Mouse (Mus musculus) spleen, postnatal 4 days (tissue): ENCODE data around the gene Mrpl18.
"Not testable (repeated sequence)": the region's sequence is repeated elsewhere in the genome, so short reads cannot be mapped to it uniquely, and the experiment has no call there.

Experiments used
- DNase-seq, 2 experiments: peaks; one replicate each; pipeline ENCODE4 v3.0.0; 2022; ENCODE audit warnings: low spot score in 2 of 2

The Mrpl18 gene

DNA sequence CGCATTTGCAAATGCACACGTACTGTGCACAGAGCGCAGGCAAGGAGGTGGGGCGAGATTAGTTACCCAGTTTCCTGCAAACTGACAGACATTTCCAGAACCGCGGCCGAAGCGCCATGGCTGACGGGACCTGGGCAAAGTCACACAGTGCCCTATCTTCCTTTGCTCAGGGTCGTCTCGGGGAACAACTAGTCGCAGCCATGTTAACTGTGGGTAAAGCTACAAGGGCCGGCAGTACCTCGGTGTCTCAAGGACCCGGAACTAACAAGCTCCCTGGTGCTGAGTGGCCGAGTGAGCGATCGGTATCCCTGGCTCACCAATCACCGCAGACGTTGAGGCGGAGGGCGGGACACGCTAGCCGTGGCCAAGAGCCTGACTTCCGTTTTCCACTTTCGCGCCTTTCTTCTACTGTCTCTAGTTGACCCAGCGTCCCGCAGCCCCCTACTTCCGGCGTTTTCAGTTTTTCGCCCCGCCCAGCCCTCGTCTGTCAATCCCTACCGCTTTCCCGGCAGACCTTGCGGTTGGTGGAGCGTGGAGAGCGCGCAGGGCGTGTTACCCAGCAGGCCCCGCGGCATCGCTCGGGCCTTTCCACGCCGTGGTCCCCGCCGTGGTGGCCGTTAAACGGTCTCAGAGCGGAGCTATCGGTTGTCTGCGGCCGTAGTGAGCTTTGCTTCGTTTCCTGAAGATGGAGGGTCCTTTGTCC lies at the start of gene Mrpl18:
Gene Mrpl18 (minus strand): TSS at position 465 of the 703 bp plus-strand sequence.
- DNase-seq = peak; percentile 98

DNA sequence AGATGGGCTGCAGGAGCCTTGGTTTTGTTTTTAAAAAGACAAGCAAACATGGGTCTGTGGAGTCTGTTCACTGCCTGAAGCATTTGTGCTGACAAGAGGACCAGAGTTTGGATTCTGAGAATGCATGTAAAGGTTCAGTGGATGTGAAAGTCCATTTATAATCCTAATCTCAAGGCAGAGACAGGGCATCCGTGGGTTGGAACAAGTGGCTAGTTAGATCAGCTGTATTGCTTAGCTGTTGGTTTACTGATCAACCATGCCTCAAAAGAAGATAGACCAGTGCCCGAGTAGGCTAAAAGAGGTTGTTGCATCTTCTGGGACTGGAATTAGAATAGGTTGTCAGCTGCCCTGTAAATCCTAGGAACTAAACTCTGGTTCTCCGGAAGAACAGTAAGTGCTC lies 47.3 kb upstream of the Mrpl18 start:
- DNase-seq = no peak

DNA sequence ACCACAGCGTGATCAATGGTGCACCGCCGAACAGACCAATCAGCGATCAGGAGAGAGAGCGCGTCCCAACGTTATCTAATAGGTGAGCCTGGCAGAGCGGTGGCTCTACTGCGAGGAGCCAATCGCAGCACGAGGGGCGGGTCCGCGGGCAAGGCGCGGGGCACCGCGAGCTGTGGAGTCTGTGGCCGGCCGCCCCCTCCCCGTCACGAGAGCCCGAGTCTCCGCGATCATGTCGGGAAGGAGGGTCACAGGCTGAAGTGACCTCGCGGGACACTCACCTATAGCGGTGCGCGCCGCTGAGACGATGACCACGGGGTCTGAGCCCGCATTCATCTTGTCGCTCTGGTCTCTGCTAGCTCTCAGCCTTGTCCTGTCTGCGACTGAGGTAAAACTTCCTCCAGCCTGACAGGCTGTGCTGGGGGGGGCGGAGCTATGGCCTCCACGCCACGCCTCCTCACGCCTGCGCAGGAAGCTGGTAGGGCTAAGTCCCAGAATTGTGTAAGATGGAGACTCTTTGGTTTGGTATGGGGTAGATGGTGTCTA lies 44.3 kb upstream of the Mrpl18 start, which contains the start of gene Acat2:
Gene Acat2 (minus strand): TSS at position 417 of the 543 bp plus-strand sequence.
- DNase-seq = peak; percentile 95 to 96

DNA sequence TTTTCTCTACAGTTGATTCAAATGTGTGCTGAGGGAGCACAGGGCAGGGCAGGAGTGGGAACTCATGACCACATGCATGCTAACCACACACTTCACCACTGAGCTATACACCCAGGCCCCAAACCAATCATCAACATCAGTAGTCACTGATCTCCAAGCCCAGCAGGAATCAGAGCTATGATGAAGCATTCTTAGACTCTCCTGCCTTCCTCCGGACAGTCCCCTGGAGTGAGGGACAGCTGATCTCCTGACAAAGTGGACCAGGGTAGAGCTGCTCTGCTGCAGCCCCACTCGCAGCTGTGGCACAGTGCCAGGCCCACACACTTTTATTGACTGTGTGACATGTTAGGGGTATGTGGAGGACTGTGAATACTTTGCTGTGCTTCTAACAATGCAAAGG lies 43.2 kb upstream of the Mrpl18 start:
- peak in 1 of 2 experiments; percentile 51 for DNase-seq

DNA sequence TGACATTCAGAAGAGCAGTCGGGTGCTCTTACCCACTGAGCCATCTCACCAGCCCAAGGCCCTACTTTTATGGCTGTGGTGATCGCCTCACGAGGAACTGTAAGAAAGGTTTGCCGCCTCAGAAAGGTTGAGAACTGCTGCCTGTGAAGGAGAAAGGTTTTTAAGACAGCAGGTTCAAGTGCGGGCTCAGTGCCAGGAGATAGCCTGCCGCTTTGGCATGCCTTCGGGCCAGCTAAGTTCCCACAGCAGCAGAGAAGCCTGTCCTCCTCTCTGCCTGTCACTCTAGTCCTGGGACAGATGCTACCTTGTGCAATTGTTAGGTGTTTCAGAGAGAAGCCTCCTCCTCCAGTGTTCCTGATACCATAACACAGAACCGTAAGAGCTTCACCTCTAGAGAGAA lies 40.5 kb upstream of the Mrpl18 start:
- DNase-seq = peak in 1 of 2 experiments; percentile 43

DNA sequence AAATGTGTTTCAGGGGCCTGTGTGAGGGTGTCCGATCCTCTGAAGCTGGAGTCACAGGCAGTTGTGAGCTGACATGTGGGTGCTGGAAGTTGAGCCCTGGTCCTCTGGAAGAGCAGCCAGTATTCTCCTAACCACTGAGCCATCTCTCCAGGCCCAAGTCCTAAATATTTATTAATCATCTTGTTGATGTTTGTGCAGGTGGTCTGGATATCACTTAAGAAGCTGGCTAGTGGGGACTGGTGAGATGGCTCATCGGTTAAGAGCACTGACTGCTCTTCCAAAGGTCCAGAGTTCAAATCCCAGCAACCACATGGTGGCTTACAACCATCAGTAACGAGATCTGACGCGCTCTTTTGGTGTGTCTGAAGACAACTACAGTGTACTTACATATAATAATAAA lies 33.5 kb upstream of the Mrpl18 start:
- peak in 1 of 2 experiments; percentile 14 for DNase-seq

DNA sequence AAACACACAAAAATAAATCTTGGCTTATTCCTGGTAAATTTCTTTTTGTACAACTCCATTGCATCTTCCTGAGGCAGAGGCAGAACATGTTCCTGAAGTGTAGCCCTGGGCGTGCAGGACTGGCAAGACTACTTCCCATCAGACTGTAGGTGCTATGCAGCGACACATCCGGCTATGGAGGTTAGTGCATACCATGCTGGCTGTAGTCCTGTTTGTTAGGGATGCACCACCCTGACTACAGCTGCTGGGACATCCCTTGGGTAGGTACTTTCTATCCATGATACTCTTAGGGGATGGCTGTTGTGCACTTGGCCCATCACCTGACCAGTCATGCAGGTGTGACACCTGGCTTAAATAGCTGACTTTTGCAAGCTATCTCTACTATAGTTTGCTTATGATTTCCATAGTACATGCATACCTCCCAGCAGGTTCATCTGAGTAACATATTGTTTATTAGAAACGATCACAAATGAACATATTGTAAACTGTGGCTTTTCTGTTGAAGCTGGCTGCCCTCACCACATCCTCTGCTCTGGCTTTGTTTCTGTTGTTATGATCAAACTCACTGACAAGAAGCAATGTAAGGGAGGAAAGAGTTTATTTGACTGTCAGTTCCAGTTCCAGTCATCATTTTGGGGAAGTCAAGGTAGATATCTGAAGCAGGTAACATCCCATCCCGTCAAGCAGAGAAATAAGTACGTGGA lies 26.5 kb upstream of the Mrpl18 start:
- no peak for DNase-seq

DNA sequence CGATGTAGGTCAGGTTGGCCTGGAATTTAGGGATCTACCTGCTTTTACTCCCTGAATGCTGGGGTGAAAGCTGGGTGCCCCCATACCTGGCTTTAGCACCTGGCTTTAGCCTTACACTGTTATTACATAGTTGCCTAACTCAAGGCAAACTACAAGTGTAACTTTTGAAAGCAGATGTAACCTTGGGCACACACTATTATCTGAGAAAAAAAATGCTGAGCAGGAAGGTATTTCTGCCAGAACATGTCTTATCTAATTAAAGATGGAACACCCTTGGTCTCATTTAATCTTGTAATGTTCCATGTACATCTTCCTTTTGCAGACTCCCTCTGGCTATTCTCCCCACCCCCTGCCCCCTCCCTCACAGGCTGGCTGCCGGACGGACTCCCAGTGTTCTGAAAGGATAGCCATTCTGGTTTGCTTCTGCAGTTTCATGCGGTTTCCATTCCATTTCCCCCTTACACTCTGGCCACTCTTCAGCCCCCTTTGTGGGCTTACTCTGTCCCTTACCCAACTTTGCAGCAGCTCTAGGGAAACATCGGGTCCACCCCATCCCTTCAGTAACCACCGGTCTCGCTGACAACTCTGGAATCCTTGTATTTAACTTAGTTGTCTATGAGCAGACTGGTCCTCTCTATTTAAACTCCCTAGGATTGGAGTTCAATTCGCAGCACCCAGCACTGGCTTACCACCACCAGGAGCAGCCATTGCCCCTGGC lies 25.6 kb upstream of the Mrpl18 start:
- DNase-seq = no peak

DNA sequence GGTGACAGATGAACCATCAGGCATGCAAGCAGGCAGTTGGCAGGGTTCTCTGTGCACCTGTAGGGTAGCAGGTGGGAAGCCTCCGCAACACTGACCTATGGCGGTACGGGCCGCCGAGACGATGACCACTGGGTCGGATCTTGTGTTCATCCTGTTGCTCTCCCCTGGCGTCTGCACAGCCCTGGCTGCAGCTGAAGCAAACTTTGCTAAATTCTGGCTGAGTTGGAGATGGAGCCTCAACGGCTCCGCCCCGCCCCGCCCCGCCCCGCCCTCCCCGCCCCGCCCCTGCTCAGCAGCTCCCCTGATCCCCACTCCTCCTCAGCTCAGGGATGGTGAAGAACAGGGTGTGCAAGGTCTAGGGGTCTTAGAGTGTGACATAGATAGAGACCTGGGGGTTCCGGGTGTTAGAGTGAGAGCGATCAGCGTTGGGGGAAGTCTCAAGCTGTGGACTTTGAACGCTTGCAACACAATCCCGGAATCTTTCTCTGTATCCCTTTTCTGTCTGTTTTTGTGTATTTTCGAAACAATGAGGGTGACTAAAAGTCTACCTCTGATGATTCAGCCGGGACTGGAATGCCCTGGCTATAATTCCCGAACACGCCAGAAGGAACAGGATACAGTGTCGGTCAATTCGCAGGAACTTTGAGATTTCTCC lies 24.1 kb upstream of the Mrpl18 start, which contains the start of gene Acat3:
Gene Acat3 (minus strand): TSS at position 450 of the 655 bp plus-strand sequence.
- no peak for DNase-seq

DNA sequence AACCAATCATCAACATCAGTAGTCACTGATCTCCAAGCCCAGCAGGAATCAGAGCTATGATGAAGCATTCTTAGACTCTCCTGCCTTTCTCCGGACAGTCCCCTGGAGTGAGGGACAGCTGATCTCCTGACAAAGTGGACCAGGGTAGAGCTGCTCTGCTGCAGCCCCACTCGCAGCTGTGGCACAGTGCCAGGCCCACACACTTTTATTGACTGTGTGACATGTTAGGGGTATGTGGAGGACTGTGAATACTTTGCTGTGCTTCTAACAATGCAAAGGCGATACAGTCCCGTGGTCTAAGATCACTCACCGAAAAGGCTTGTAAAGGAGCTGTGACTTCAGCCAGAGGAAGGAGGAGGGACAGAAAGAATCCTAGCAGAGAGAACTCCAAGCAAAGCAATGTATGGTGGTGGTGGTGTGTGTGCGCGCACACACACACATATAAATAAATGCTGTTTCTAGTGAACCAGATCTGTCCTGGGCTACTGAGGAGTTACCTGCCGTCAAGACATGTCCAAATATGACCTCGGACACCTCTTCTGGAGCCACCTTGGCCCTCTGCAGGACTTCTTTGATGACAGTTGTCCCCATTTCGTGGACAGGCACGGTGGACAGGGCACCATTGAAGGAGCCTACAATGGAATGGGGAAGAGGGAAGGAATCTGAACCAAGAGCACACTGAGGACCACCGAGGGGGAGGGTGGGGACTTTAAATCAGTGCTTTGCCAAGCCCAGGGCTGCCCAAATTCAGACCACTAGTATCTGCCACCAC lies 23.4 kb upstream of the Mrpl18 start:
- not testable (repeated sequence) for DNase-seq

DNA sequence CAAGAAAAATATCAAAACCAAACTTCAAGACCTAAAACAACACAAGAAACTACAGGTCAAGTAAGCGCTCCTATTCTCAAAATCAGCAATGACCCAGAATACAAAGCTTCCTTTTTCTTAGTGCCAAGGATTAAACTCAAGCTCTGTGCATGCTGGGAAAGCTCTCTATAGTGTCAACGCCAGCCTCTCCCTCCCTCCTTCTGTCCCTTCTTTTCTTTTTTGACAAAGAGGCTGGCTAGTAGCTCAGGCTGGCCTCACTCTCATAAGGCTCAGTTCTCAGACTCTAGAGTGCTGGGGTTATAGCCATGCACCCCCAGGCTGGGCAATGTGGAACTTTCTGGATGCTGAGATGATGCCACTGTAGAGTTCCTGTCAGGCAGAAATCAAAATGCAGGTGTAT lies 21.9 kb upstream of the Mrpl18 start:
- no peak for DNase-seq

DNA sequence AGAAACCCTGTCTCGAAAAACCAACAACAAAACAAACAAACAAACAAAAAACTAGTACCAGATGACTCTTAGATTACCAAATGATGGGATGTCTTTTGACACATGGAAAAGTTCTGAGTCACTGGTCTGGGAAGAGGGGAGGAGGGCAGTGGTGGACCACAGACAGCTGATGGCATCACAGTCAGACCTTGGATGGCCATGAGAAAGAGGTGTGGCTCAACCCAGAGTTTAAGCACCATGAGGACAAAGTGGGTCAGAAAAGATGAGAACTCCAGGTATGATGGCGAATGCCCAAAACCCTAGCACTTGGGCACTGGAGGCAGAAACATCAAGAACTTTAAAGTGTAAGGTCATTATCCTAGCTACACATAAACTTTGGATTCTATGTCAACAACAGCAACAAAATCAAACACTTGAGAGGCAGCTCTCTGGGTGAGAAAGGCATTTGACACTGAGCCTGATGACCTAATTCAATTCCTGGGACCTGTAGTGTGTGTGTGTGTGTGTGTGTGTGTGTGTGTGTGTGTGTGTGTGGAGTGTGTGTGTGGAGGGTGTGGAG lies 21.3 kb upstream of the Mrpl18 start:
- DNase-seq = no peak

DNA sequence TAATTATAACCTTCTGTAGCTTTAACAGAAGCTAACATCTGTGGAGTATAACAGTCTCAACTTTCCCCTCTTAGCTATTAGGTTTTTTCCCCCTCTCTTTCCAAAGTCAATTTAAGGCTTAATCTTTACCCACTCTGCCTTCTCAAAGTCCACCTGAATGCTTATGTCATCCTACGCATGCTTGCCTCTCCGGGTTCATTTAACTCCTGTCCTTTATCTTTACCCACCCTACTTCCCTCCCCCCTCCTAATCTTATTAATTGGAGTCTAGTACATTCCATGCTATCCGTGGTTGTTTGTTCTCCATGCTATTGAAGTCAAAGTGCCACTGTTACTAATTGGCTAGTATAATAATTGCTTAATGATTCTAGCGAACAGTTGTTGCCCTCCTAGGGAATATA lies 19.6 kb upstream of the Mrpl18 start:
- no peak for DNase-seq

DNA sequence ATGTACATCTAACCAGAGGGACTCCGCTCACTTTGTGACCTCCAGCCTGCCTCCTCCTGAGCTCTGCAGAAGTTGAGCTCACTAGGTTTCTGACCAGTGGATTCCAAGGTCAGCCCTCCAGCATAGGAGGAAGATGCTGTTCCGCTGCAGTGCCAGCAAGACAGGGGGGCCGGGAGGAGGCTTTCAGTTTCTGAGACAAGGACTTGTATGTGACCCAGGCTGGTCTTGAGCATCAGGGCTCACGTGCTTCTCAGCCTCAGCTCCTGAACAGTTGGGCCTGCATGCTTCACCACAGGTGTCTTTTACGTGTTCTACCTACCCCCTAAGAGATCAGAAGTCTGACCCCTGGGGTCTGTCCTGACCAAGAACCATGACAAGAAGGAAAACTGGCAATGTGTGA lies 15.4 kb upstream of the Mrpl18 start:
- not testable (repeated sequence) for DNase-seq

DNA sequence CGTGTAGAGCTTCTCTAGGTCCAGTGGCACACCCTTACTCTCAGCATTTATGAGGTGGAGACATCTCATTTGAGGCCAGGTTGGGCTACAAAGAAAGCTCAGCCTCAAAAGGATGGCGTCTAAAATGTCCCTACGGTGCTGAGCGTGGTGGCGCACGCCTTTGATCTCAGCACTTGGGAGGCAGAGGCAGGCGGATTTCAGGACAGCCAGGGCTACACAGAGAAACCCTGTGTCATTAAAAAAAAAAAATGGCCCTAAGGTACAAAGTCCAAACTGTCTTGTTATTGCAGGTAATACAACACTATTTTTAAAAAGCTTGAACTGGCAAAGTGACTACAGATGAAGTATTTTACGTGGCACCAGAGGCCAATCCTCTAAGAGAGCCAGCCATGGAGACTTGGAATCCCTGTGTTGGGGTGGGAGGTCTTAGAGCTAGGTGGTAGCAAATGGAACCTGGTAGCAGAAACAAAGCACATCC lies 9.6 kb upstream of the Mrpl18 start:
- DNase-seq = no peak

DNA sequence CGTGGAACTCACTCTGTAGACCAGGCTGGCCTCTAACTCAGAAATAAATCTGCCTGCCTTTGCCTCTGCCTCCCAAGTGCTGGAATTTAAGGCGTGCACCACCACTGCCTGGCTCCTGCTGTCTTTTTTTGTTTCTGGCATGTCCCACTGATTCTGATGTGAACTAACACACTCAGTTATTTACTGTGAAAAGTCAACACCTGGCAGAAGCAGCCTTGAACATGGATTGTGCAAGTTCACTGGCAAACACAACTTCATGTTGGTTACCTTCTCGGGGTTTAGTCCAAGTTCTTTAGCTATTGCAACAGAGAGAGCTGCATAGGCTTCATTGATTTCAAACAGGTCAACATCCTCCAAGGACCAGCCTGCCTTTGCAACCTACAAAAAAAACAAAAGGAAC lies 8.9 kb upstream of the Mrpl18 start:
- DNase-seq = no peak

DNA sequence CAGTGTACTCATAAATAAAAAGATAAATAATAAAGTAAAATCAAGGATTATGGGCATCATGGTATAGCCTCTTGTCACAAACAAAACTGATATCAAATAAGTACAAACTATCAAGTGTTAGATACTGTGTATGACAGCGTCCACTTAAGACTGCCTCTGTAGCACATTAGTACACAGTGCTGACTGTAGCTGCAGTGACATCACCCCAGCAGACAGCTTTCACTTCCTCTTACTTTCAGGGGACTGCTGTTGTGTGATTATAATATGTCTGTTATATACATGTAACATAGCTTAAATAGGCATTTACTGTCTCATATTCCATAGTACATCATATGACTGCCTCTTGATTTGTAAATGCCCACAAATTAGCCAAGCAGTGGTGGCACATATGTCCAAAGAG lies 4.9 kb upstream of the Mrpl18 start:
- no peak for DNase-seq

DNA sequence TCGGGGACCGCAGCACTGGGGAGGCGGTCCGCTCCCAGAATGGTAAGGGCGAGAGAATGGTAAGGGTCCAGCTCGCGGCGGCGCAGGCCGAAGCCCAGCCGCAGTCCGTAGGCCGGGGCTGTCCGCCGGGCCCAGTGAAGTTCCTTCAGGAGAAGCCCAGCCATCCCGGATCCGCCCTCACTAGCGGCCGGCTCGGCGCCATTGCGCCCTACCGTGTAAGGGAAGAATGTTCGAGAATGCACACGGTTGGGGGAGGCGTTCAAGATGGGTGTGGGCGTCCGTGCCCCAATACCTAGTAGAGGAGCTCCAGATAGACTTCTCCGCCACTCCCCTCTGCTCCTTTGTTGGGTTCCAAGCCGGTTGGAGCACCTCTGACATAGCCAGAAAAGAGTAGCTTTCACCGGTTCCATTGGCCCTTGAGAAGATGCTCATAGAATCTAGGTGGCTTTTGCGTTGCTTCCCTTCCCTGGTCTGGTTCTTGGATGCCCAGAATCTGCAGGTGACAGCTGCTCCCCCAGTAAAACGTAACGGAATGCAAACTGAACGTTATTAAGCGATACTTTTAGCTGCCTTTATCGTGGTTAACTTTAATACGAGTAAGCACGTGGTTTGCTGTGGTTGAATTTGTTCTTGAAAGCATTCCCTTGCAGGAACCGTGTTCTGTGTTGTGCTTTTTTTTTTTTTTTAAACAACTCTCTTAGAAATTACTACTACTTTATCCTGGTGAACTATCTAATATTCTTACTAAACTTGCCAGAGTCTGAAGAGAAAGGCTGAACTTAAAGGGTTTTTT lies 639 bp upstream of the Mrpl18 start:
- DNase-seq = peak; percentile 61 to 83

DNA sequence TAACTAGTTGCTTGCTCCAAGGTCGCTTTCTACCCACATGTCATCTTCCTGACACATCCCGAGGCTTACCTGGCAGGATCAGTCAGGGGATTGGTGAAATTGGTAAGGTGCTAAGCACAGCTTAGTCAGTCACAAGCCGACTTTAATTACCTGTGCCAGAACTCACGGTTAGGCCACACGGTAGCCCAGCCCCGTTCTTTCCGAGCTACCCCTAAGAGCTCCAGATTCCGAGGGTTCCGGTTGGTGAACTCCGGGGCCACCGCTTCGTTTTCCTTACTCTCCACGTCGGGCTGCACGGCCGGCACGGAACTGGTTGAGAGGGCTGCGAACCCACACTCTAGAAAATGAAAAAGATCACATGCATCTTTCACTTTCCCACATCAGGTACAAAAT lies 661 bp downstream of the Mrpl18 start, which contains the start of gene Tcp1:
Gene Tcp1 (plus strand): TSS at position 214 of the 393 bp plus-strand sequence.
- DNase-seq = peak in 1 of 2 experiments; percentile 73

DNA sequence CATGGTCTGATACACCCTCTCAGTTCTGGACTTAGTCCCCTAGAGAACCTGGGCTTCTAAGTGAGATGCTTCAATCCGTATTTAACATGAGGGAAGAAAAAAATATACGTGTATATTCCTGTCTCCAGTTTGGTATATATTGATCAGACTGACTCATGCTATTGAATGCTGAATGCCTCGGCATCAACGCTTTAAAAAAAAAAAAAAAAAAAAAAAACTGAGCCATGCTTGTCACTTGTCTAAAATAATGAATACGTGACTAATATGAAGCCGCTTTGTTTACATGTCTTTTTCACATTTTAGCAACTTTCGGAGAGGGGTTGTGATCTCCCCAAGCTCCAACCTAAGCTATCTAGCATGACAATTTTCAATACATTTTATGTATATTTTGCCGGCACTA lies 5.8 kb downstream of the Mrpl18 start:
- no peak for DNase-seq
